Mouse (Mus musculus): ENCODE results near the gene Gas2l1. TPM values are rescaled to one million over a fixed set of nuclear protein-coding genes. Genes with fewer than 3 reads are reported as not detected.

The Gas2l1 gene
- polyA plus RNA-seq, 1 experiment: 38.1 TPM

GRCm38 (mm10) chr11:5063561-5064281 is 1.4 kb downstream of the Gas2l1 start:
- DNase-seq (ENCODE audit: low read depth): no peak
- no peak for TF ChIP-seq POLR2A (IDR thresholded peaks at IDR 0.05; ENCODE audit: borderline replicate concordance, extremely low read depth, insufficient read depth, insufficient read length, poor library complexity, severe bottlenecking)
- no peak for TF ChIP-seq CTCF (IDR thresholded peaks at IDR 0.05; ENCODE audit: borderline replicate concordance, extremely low read depth, insufficient read depth, insufficient read length)

GRCm38 (mm10) chr11:5062860-5063505 is 2.1 kb downstream of the Gas2l1 start:
- no peak for DNase-seq (ENCODE audit: low read depth)

GRCm38 (mm10) chr11:5062326-5062725 is 2.8 kb downstream of the Gas2l1 start:
- no peak for TF ChIP-seq POLR2A (IDR thresholded peaks at IDR 0.05; ENCODE audit: borderline replicate concordance, extremely low read depth, insufficient read depth, insufficient read length, poor library complexity, severe bottlenecking)
- no peak for TF ChIP-seq CTCF (IDR thresholded peaks at IDR 0.05; ENCODE audit: borderline replicate concordance, extremely low read depth, insufficient read depth, insufficient read length)
- DNase-seq (ENCODE audit: low read depth): no peak

More at GRCm38 (mm10) chr11:5062860-5063505, 2.1 kb downstream of the Gas2l1 start:
- no peak for TF ChIP-seq POLR2A (IDR thresholded peaks at IDR 0.05; ENCODE audit: borderline replicate concordance, extremely low read depth, insufficient read depth, insufficient read length, poor library complexity, severe bottlenecking)
- no peak for TF ChIP-seq CTCF (IDR thresholded peaks at IDR 0.05; ENCODE audit: borderline replicate concordance, extremely low read depth, insufficient read depth, insufficient read length)

GRCm38 (mm10) chr11:5061413-5062139 is 3.6 kb downstream of the Gas2l1 start:
- DNase-seq (ENCODE audit: low read depth): peak; percentile 79
- TF ChIP-seq CTCF (IDR thresholded peaks at IDR 0.05; ENCODE audit: borderline replicate concordance, extremely low read depth, insufficient read depth, insufficient read length): no peak
- no peak for TF ChIP-seq POLR2A (IDR thresholded peaks at IDR 0.05; ENCODE audit: borderline replicate concordance, extremely low read depth, insufficient read depth, insufficient read length, poor library complexity, severe bottlenecking)

- DNase-seq (ENCODE audit: low read depth): no peak
- TF ChIP-seq CTCF (IDR thresholded peaks at IDR 0.05; ENCODE audit: borderline replicate concordance, extremely low read depth, insufficient read depth, insufficient read length) (no peak), POLR2A (IDR thresholded peaks at IDR 0.05; ENCODE audit: borderline replicate concordance, extremely low read depth, insufficient read depth, insufficient read length, poor library complexity, severe bottlenecking) (no peak)
Observed at GRCm38 (mm10) chr11:5060756-5061412, 4.2 kb downstream of the Gas2l1 start.

GRCm38 (mm10) chr11:5059704-5060156 is 5.4 kb downstream of the Gas2l1 start:
- peak; percentile 39 for DNase-seq (ENCODE audit: low read depth)
- TF ChIP-seq CTCF (IDR thresholded peaks at IDR 0.05; ENCODE audit: borderline replicate concordance, extremely low read depth, insufficient read depth, insufficient read length) (peak; percentile 83), POLR2A (IDR thresholded peaks at IDR 0.05; ENCODE audit: borderline replicate concordance, extremely low read depth, insufficient read depth, insufficient read length, poor library complexity, severe bottlenecking) (no peak)

- DNase-seq (ENCODE audit: low read depth): no peak
- TF ChIP-seq POLR2A (IDR thresholded peaks at IDR 0.05; ENCODE audit: borderline replicate concordance, extremely low read depth, insufficient read depth, insufficient read length, poor library complexity, severe bottlenecking): no peak
- no peak for TF ChIP-seq CTCF (IDR thresholded peaks at IDR 0.05; ENCODE audit: borderline replicate concordance, extremely low read depth, insufficient read depth, insufficient read length)
Observed at GRCm38 (mm10) chr11:5059230-5059629, 5.9 kb downstream of the Gas2l1 start.

GRCm38 (mm10) chr11:5058783-5059182 is 6.3 kb downstream of the Gas2l1 start:
- no peak for TF ChIP-seq CTCF (IDR thresholded peaks at IDR 0.05; ENCODE audit: borderline replicate concordance, extremely low read depth, insufficient read depth, insufficient read length)
- TF ChIP-seq POLR2A (IDR thresholded peaks at IDR 0.05; ENCODE audit: borderline replicate concordance, extremely low read depth, insufficient read depth, insufficient read length, poor library complexity, severe bottlenecking): no peak
- DNase-seq (ENCODE audit: low read depth): no peak

- DNase-seq (ENCODE audit: low read depth): peak; percentile 18
- no peak for TF ChIP-seq CTCF (IDR thresholded peaks at IDR 0.05; ENCODE audit: borderline replicate concordance, extremely low read depth, insufficient read depth, insufficient read length)
- no peak for TF ChIP-seq POLR2A (IDR thresholded peaks at IDR 0.05; ENCODE audit: borderline replicate concordance, extremely low read depth, insufficient read depth, insufficient read length, poor library complexity, severe bottlenecking)
Observed at GRCm38 (mm10) chr11:5057856-5058641, 7.1 kb downstream of the Gas2l1 start, which contains the start of gene Rasl10a. TSS of gene Rasl10a (plus strand) at chr11:5058128.

GRCm38 (mm10) chr11:5057541-5057855 is 7.6 kb downstream of the Gas2l1 start:
- TF ChIP-seq POLR2A (IDR thresholded peaks at IDR 0.05; ENCODE audit: borderline replicate concordance, extremely low read depth, insufficient read depth, insufficient read length, poor library complexity, severe bottlenecking): no peak
- TF ChIP-seq CTCF (IDR thresholded peaks at IDR 0.05; ENCODE audit: borderline replicate concordance, extremely low read depth, insufficient read depth, insufficient read length): no peak
- DNase-seq (ENCODE audit: low read depth): no peak

Data from brain, embryonic 14.5 days (tissue).